Mouse (Mus musculus) small intestine, adult 2 months (tissue): ENCODE data around the gene Crybb1.

Experiments
- CTCF ChIP-seq: fragments of 200-500 bp; IDR thresholded peaks from 2 replicates; pipeline ENCODE4 v1.5.1; 2012; ENCODE audit warnings: low read depth, mild to moderate bottlenecking, control low read depth, inconsistent platforms, low read length, moderate library complexity, mixed read lengths; ENCODE audit not compliant: insufficient replicate concordance, insufficient read length; ENCODE audit errors: extremely low read depth
- POLR2A ChIP-seq: fragments of 200-500 bp; IDR thresholded peaks from 2 replicates; pipeline ENCODE4 v1.6.1; 2012; ENCODE audit warnings: low read depth, mild to moderate bottlenecking, control low read depth, inconsistent platforms, low read length, moderate library complexity

GRCm38 (mm10) chr5:112243041-112243440, 12.6 kb upstream of the Crybb1 start:
- no peak for TF ChIP-seq POLR2A
- TF ChIP-seq CTCF = no peak
